Mouse (Mus musculus) heart, postnatal 36 days (tissue): ENCODE measurements around the gene Fbxo17. TPM values are rescaled to one million over a fixed set of nuclear protein-coding genes. Genes with fewer than 3 reads are reported as not detected.

Source experiments
- DNase-seq, 2 experiments: peaks; one replicate each; pipeline ENCODE4 v3.0.0; 2021 to 2022
- intact Hi-C: fragments of 180-260 bp; cut with DNase I; formaldehyde crosslinking; loops from one replicate; pipeline ENCODE4 v1.15.1; 2025
- total RNA-seq, 2 experiments: library from RNA; stranded (reverse); gene quantifications; 2 replicates each; pipeline ENCODE4 v1.2.3; 2021

Fbxo17 gene
- total RNA-seq, 2 experiments from 2014 or later = 0.46 to 0.53 TPM

DNA sequence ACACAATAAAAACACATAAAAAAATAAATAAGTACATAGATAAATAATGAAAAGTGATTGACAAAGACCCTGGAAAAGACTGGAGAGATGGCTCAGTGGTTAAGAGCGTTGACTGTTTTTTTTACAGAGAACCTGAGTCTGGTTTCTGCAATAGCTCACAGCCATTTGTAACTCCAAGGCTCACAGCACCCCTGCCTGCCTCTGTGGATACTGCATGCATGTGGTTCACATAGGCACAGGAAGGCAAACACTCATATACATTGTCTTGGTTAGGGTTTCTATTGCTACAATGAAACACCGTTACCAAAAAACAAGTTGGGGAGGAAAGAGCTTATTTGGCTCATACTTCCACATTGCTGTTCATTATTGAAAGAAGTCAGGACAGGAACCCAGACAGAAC, 1.0 kb upstream of the Fbxo17 start:
- intact Hi-C loops = no loop called here
- no peak for DNase-seq

DNA sequence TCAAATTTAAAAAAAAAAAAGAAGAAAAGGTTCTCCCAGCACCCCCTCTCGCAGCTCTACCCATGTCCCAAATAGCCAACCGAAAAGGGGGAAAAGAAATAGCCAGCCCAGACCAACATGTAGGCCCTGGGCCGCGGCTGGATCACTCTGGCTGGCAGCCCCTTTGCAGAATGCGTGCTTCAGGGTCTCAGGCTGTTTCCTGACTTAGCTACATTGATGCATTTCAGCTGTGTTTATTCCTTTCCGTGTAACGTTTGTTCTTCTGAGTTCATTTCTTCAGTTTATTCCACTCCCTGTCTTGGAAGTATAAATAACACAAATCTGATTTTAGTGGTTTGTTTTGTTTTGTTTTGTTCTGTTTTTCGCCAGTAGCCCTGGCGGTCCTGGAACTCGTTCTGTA, 1.1 kb downstream of the Fbxo17 start:
- DNase-seq = no peak
- intact Hi-C loops = no loop called here

DNA sequence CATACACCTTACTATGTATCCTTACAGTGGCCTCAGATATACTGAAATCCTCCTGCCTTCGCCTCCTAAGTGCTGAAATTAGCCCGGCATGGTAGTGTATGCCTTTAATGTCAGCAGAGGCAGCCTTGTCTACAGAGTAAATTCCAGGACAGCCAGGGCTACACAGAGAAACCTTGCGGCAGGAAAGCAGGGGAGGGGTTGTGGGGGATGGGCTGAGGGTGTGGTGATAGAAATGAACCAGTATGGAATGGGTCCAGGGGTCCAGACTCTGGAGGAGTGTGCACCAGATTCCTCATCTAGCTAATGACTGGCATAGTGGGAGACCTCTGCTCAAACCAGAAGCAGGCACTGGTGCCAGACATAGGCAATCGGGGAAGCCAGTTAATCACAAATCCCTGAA, 2.6 kb downstream of the Fbxo17 start:
- no peak for DNase-seq
- intact Hi-C loops = no loop called here

DNA sequence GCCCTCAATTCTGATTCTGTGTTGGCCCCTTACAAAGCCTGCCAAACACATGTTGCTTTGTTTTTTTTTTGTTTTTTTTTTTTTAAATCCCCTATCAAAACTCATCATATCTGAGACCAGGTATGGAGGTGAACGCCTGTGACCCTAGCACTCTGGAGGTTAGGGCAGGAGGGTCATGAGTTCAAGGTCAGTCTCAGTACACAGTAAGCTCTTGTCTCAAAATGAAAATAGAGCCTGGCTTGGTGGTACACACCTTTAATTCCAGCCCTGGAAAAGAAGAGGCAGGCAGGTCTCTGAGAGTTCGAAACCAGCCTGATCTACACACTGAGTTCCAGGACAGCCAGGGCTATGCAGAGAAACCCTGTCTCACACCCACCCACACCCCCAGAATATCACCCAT, 3.0 kb downstream of the Fbxo17 start:
- DNase-seq = no peak
- intact Hi-C loops = loop anchor here (10.0 kb wide), 1 partner anchor 115 kb away; no protein-coding TSS in a partner anchor

DNA sequence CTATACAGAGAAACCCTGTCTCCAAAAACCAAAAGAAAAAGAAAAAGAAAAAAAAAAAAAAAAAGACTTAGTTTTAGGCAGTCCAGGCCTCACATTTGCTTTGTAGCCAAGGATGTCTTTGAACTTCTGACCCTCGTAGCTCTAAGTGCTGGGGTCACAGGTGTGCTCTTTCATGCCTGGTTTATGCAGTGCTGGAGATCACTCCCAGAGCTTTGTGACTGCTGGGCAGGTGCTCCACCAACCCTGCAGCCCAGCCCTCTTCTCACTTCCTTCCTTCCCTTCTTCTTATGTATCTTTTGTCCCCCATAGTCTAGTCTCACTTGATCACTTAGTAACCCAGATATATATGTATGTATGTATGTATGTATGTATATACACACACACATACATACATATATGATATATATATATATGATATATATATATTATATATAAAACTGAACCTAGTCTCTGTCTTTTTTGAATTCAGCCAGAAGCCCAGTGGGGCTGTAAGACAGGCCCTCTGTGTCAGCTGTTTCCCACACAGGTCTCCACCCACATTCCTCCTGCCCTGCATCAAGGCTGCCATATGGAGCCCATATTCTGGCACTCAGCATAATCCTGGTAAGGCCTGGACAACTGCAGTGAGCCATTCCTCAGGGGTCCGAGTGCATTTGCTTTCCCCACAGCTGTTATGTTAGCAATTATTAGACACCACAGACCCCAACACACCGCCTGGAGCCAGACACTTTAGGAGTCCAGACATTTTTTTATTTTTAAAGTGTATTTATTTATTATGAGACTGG, 4.3 kb downstream of the Fbxo17 start:
- intact Hi-C loops = loop anchor here (10.0 kb wide), 1 partner anchor 116 kb away; no protein-coding TSS in a partner anchor
- no peak for DNase-seq

DNA sequence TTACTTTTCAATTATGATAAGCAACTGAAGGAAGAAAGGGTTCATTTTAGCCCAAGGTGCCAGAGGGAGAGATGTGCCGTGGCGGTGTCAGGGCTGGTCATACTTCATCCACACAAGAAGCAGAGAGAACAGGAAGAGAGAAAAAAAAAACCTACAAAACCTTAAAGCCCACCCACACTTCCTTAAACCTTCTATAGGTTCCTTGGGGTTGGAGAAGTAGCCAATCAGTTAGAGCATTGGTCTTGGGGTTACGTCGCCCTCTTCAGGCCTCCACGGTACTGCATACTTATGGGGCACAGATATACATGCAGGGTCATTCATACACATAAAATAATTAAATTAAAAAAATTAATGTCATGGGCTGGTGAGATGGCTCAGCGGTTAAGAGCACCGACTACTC, 5.5 kb downstream of the Fbxo17 start:
- DNase-seq = no peak
- intact Hi-C loops = loop anchor here (10.0 kb wide), 1 partner anchor 117 kb away; no protein-coding TSS in a partner anchor

DNA sequence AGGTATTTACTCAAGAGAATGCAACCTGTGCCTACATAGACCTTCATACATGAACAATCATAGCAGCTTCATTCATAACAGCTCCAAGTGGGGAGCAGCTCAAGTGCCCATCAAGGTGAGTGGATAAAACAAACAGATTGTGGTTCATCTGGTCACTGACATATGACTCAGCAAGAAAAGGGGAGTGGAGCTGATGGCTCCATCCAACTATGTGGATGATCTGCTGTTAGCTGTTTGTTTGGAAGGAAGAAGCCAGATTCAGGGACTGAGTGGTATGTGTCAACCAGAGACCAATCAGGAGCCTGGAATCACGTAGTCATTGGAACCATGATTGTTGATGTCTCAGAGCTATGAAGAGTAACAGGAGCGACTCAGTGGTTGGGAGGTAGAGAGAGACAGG, 8.0 kb downstream of the Fbxo17 start:
- intact Hi-C loops = loop anchor here (5.0 to 10.0 kb wide), 4 partner anchors 47 to 277 kb away; no protein-coding TSS in a partner anchor
- DNase-seq = no peak

DNA sequence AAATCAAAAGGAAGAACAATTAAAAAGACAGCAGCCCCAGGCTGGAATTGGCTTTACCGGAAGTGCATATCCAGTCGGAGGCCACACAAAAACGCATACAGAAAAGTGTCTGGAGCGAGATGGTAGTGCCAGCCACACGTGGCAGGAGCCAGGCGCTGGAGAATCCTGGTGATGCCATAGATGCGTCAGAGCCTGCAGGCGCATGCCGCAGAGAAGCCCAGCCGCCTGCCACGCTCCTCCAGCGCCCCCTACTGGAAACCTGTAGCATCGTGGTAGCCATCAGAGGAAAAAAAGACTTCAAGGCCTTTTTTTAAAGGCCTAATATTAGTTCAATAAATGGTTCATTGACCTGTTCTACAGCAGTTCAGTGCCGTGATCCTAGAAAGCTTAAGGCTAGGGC, 10.0 kb downstream of the Fbxo17 start:
- intact Hi-C loops = loop anchor here (5.0 to 10.0 kb wide), 4 partner anchors 49 to 279 kb away; no protein-coding TSS in a partner anchor
- peak; percentile 57 to 65 for DNase-seq

DNA sequence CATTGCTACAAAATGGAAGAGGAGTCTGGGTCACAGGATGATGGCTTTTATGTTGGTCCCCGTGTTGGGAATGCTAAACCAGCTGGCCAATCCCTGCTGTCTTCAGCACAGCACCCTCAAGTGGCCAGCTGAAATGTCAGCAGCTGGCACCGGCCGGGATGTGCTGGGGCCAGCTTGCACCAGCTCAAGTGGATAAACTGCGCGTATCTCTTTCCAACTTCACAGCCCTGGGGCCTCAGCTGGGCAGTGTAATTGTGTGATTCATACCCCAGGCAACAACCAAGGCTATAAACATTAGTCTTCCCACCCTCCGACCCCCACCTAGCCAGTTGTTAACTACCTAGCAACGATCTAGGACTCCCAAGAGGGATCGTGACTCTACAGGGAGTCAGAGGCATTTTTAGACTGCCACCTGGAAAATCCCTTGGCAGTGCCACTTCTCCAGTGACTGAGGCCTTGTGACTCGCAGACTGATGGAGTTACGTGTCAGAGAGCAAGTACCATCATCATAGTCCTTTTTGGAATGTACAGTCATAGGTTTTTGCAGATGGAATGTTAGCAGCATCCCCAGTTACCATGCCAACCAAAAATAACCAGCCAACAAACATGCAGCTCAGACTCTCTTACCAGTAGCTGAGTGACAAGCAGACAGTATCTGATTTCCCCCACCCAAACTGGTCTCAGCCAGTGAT, 11.2 kb downstream of the Fbxo17 start:
- no peak for DNase-seq
- intact Hi-C loops = loop anchor here (5.0 to 10.0 kb wide), 4 partner anchors 50 to 280 kb away; no protein-coding TSS in a partner anchor

DNA sequence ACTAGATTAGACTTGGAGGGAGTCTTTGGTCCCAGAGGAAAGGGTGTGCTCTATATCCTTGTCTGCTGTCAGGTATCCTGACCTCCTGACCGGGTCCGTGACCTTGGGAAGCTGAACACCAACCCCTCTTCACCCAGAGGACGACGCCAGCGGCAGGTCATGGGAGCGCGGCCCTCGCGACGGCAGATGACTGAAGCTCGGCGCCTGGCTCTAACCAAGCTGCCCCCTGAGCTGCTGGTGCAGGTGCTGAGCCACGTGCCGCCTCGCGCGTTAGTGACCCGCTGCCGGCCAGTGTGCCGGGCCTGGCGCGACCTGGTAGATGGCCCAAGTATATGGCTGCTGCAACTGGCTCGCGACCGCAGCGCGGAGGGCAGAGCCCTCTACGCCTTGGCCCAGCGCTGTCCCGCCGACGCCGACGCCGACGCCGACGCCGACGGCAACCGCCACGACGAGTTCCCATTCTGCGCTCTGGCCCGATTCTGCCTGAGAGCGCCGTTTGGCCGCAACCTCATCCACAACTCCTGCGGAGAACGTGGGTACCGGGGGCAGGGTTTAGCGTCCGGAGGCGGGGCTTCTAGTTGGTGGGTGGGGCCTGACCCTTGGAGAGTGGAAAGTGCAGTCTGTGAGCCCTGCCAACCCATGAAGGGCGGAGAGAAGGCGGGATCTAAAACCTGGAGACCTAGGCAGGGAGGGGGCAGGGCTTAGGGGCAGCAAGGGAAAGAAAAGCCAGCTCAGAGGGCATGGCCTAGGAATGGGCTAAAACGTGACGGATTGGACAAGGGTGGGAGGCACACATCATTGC, 15.9 kb downstream of the Fbxo17 start:
- DNase-seq = peak; percentile 63 to 70

DNA sequence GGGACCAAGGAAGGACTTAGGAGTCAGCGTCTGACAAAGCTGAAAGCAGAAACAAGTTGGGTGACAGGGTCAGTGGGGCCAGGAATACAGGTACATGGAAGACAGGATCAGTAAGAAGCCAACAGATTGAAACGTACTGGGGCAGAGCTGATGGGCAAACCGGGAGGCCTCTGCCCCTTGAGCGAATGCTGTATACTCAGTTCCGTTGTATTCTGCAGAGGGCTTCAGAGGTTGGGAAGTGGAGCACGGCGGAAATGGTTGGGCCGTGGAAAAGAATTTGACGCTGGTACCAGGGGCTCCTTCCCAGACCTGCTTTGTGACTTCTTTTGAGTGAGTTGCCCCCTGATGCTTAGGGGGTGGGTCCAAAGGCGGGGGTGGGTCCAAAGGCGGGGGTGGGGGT, 16.6 kb downstream of the Fbxo17 start:
- intact Hi-C loops = no loop called here
- no peak for DNase-seq

More for the DNA sequence above, 15.9 kb downstream of the Fbxo17 start:
- intact Hi-C loops = no loop called here

DNA sequence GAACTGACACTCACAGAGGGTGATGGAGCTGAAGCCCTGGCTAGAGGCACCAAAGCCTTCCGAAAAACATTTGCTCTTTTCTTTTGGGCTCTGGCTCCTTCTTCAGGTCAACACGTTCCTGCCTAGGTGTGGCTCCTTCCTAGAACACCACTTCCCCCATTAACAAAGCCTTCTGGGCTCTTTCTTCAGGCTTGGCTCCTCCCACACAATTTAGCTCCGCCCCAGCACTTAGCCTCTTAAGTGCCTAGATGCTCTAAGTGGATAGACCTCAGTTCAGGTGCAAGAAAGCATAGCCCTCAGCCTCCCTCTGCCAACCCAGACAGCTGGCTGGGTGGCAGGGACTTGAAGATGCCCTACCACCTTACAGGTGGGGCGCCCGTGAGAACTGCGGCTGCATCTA, 19.1 kb downstream of the Fbxo17 start:
- no peak for DNase-seq
- intact Hi-C loops = no loop called here

DNA sequence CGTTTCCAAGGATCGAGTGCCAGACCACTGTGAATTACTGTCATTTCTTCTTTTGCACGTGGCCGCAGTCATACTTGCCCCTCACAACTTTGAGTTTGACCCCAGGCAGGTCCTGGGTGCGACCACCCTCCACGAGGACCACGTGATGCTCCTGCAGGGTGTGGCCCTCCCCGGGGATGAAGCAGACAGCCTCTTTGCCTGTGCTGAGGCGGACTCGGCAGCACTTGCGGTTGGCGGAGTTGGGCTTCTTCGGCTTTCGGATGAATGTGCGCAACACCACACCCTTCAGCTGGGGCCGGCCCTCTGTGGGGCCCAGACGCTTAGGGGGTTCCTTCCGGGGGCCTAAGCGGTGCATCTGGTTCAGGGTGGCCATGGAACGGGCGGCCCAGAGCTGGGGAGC, 23.2 kb downstream of the Fbxo17 start:
- intact Hi-C loops = loop anchor here (10.0 kb wide), 1 partner anchor 565 kb away; the partner anchor contains the start of gene Dpf1
- no peak for DNase-seq

DNA sequence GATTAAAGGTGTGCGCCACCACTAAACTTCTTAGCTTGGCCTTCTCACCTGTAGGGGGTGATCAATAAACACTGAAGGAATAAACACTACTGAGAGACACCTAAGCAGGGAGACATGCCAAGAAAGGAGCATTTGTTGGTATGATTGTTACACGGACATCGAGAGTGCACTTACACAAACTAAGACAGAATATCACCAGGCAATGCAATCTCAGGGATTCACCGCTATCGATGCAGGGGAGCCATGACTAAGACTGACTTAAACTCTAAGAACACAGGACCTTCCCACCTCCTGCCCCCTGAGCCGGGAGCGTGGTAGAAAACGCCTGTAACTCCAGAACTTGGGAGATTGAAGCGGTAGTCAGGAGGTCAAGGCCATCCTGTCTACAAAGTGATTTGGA, 24.3 kb downstream of the Fbxo17 start:
- no peak for DNase-seq
- intact Hi-C loops = loop anchor here (10.0 kb wide), 1 partner anchor 564 kb away; the partner anchor contains the start of gene Dpf1

DNA sequence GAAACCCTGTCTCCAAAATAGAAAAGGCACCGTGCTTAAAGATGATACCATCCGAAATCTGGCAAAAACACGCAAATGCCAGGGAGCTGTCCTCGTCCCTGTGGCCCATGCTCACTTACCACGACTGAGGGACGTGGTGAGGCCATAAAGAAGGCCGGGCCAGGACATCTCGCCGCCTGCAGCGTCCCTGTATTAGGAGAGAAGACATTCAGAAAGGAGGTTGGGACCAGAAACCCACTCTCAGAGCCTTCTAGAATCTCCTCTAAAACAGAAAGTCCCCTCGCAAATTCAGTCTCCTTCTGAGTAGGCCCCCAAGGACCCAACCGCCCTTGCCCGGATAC, 24.7 kb downstream of the Fbxo17 start:
- intact Hi-C loops = loop anchor here (10.0 kb wide), 1 partner anchor 563 kb away; the partner anchor contains the start of gene Dpf1
- no peak for DNase-seq

DNA sequence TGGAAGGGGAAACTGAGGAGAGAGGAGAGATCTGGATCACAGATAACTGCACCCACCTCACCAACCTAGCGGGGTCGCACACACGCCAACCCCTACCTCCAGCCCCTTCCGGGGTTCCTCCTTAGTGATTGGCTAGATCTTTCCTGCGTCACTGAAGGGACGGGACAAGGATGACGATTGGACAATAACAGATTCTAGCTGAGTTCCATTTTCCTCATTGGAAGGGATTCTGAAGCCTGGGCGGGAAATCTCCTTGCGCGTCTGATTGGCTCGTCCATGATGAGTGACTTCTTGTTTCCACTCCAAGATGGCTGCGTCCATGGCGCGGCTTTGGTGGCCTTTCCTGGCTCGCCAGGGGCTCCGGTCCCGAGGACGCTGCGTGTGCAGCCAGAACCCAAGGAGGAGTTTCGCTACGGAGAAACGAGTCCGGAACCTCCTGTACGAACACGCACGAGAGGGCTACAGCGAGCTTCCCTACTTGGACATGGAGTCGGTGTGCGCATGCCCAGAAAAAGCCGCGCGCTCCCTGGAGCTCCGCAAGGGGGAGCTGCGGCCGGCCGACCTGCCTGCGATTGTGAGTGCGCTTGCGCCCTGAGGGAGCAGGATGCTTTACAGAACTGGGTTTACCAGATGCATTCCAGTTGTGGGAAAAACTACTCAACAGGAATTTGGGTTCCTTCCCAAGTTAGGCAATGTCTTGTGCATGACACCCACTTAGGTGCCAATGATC, 25.3 kb downstream of the Fbxo17 start, which contains the start of the genes Mrps12 and Sars2:
TSS of gene Mrps12 (minus strand) at position 112 of the 730 bp plus-strand sequence.
TSS of gene Sars2 (plus strand) at position 284 of the 730 bp plus-strand sequence.
- intact Hi-C loops = loop anchor here (1.0 to 10.0 kb wide), 2 partner anchors 125 to 563 kb away; partner anchors contain the start of gene Dpf1
- peak; percentile 95 to 99 for DNase-seq

DNA sequence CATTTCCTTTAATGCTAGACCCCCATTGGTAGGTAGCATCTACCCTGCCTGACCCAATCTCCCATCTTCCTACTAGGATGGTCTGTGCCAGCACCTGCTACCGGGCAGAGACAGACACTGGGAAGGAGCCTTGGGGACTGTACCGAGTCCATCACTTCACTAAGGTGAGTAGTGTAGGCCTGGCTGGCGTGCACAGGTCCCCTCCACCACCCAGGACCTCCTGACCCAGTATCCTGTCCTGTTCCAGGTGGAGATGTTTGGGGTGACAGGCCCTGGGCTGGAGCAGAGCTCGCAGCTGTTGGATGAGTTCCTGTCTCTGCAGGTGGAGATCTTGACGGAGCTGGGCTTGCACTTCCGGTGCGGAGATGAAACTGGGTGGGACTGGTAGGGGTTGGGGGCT, 33.3 kb downstream of the Fbxo17 start:
- intact Hi-C loops = loop anchor here (10.0 kb wide), 1 partner anchor 555 kb away; the partner anchor contains the start of gene Dpf1
- DNase-seq = no peak

DNA sequence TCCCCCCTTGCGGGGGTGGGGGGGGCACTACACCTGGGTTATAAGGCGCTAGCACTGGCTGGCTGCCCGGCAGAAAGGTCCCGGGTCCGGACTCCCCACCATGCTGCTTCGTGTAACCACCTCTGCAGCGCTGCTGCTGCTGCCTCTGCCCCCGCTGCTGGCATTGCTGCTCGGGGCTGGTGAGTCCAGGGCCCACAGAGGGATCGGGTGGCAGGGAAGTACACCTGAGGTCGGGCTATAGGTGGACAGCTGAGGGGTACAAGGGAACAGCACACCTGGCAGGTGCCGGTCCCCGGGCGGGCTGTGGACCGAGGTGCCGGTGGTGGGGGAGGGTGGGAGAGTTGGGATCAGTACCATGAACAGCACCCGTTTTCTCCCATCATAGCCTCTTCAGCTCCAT, 39.5 kb downstream of the Fbxo17 start, which contains the start of gene Ccer2:
TSS of gene Ccer2 (plus strand) at position 96 of the 400 bp plus-strand sequence.
- no peak for DNase-seq
- intact Hi-C loops = no loop called here

DNA sequence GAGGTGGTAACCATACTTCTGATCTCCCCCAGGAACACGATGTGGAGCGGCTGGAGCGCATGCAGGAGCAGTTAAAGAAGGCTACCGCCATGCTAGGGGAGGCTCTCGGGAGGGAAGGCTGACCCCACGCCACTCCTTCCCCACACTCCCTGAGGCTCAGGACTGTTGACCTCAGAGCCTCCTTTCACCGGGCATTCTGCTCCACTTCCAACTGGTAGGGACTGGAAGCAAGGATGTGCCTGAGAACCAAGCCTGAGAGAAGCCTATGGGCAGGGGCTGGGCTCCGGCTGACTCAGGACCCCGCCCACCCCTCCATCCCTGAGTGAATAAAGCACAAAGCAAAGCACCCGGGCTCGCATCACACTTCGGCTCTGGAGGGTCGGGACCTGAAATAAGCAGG, 42.0 kb downstream of the Fbxo17 start:
- no peak for DNase-seq
- intact Hi-C loops = no loop called here
